Mouse (Mus musculus) kidney, postnatal 25 days (tissue): Measurements from ENCODE around the gene Il15.
A peak's percentile ranks its signal among the peaks of the same experiment; 100 is the strongest.

Experiments
- DNase-seq, 2 experiments: peaks; one replicate each; pipeline ENCODE4 v3.0.0; 2021; ENCODE audit warnings: mixed read lengths in 2 of 2

Il15 gene

GRCm38 (mm10) chr8:82402686-82403330, at the start of gene Il15:
Il15 (minus strand) TSS chr8:82403222.
- peak; percentile 92 to 96 for DNase-seq

DNA sequence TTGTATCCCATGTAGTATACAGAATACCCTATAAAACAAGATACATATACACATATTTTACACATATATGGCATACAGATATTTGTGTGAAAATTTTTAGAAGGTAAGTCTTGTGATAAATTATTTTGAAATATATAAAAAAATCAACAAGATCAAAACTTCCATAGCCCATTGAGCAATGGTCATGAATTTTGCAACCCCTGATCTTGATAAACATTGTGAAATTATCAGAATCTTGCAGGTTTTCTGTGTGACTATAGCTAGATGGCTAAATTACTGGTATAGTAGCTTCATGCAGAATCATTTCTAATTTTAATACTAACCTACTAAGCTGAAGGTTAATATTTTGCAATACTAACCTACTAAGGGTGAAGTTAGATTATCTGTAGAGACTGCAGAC, 41.9 kb upstream of the Il15 start:
- no peak for DNase-seq

DNA sequence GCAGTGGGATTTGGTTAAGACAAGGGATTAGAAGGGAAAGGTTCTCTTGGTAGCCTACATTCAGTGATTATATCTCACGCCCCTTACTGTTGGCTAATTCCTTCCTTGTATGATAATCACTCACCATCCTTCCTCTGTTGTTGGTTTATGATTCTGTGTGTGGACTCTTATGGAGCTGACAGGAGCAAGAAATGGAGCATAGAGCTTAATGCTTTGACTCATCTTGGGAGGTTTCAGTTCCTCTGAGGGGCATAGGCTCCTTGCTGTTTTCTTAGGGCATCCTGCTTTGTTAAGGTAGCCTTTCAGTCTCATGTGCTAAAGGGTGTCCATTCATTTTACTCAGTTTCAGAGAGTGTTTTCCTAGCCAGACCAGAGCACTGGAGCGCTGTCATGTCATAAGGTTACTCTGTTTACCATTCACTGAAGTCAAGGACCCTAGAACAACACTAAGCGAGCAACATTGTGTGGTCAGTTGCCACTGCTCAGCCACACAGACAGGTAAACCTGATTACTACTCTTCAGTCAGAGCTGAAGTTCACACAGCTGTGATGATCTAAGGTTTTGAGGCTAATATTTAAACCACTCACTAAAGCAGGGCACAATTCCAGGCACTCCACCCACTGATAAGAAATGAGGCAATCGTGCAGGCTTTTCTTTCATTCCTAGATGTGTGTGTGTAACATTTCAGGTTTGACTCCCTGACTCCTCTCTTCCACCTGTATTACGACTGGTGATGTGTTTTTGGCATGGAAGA, 13.7 kb upstream of the Il15 start:
- peak in 1 of 2 experiments; percentile 32 for DNase-seq

DNA sequence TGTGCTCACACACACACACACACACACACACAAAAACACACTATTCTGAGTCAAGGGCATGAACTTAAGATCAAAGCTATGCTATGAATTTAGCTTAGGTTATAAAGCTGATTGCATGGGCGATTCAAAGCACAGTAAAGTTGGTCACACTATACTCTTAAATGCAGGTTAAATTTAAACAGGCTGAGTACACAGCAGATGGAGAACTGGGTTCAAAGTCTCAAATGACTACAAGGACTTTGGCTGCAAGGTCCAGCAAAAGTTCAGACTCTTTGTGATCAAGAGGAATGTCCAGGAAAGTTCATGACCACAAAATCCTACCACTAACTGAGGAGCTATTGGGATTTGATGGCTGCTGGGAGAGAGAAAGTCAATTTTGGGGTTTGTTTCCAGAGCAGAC, 12.5 kb upstream of the Il15 start:
- DNase-seq: peak in 1 of 2 experiments; percentile 44

DNA sequence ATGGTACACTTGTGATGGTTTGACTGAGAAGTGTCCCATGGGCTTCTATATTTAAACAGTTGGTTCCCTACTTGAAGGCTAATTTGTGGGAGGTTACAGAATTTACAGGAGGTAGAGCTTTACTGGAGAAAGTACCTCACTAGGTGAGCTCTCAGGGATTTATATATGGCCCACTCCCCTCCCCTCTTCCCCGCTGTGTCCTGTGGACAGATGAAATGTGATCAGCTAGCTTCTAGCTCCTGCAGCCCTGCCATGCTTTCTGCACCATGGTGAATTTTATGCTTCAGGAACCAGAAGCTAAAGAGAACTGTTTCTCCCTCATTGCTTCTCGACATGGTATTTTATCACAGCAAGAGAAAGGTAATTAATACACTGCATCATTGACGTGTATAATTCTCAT, 7.1 kb upstream of the Il15 start:
- no peak for DNase-seq

GRCm38 (mm10) chr8:82407060-82407459, 4.0 kb upstream of the Il15 start:
- DNase-seq: no peak

- no peak for DNase-seq
Observed at GRCm38 (mm10) chr8:82404068-82404467, 1.0 kb upstream of the Il15 start.

DNA sequence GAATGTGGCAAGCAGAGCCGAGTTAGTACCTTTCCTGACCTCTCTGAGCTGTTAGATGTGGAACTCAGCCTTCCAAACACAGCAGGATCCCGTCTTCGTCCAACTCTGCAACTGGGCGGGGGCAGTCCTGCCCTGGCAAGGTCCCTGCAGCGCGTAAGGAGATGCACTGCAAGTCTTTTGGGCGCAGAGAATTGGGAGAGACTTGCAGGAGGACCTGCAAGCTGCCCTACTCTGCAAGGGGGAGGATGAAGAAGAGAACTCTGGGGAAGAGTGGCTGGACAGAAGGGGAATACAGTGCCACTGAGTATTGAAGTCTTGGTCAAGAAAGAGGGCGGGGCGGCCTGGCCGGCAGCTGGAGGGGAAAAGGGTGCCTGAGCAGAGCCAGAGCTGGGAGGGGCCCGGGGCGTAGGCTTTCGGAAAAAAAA, 749 bp downstream of the Il15 start:
- DNase-seq: peak; percentile 77 to 87

GRCm38 (mm10) chr8:82401490-82401889, 1.5 kb downstream of the Il15 start:
- DNase-seq: peak; percentile 24 to 42

DNA sequence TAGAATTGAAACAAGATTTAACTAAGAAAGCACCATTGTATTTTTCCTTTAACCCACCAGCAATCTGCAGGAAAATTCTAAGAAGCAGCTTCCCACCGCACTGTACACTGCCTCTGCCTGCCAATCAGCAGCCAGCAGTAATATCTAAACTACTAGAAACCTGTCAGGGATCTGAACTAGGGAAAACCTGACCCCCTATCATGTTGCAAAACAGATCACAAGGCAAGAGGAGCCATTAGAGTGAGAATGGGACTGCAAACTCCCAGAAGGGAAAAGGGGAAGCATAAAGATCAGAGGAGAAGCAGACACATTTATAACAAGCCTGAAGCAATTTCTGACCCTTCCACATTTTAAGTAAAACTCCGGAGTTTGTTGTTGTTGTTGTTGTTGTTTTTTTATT, 2.0 kb downstream of the Il15 start:
- DNase-seq: peak in 1 of 2 experiments; percentile 36

GRCm38 (mm10) chr8:82400376-82400775, 2.6 kb downstream of the Il15 start:
- no peak for DNase-seq

- DNase-seq: no peak
Observed at GRCm38 (mm10) chr8:82398546-82398945, 4.5 kb downstream of the Il15 start.

DNA sequence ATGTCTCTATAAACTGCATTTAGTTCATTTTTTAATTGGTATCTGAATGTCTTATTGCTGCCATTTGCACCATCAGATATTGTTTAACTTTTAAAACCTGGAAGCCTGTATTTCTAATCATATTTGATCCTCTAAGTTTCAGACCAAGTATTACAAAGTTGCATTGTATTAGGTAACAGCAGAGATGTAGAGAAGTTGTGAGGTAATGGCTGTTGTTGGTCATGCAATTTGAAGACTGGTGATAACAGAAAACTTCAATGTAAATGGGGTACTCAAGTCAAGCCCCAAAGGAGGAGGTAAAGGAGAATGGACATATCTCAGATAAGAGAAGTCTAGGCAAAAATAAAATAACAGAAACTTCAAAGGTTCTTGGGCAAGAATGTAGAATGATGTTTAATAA, 11.8 kb downstream of the Il15 start:
- DNase-seq: no peak

DNA sequence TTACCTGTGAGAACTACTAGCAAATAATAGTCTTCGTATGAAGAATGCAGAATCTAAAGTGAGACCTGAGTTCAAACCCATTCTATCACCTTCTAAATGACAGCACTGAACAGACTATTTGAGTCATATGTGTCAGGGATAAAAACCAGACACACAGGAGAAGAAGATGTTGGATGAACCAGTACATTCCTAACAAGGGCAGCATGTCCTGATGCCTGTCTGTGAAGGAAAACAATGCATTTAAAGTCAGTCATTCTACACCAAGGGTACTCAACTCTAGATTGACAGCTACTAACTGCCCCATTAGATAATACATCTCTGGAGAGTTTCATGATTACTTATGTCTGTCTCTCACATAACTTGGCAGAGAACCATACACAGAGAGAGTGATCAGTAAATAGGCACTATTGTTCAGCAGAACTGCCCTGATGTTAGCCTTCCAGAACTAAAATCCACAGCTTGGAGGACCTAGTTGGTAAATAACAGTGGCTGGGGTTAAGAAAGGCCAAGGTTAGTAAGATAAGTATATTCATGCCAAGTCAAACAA, 14.6 kb downstream of the Il15 start:
- no peak for DNase-seq

- DNase-seq: no peak
Observed at GRCm38 (mm10) chr8:82387614-82388013, 15.4 kb downstream of the Il15 start.

DNA sequence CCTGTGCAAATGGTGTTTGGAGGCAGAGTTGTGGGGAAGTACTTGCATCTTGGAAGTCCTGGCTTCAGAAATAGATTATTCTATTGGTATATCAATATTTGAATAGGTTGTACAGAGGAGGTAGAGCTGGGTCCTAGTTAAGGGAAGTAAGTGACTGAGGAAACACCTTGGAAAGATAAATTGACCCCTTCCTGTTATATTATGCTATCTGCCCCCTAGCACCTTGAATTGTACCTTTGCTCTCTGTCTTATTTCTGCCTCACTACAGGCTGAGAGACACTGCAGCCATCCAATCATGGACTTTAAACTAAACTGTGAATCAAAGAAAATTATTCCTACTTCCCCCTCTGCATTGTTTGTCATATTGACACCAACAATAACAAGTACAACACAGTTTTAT, 17.2 kb downstream of the Il15 start:
- no peak for DNase-seq

DNA sequence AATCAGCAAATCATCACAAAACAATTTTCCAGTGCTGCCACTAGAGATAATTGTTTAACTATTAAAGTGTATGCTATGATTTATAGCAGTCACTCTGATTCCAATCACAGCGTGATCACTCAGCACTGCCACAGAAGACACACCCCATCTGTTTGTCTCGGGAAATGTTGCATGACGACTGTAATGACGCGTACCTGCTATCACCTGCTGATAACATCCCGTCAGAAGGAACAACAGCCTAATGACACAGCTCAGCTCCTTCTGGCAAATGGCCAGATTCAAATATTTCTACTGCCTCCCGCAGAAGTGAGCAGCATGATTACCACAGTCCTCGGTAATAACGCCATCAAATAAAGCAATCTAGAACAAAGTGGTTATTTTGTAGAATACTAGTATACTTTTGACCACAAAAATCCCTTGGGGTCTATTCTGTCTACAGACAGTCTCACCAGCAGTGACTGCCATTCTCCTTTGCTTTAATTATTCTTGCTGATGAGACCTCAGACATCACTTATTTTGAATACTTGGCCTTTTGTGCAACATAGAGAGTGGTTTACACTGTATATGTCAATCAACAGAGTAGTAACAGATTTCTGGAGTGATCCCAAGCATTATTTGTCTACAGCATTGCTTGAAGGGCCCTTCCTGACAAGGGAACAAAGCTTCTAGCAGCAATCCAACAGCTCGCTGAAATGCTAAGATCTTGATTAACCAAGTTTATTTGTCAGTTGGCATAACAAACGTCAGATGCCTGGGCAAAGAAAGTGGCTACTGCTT, 18.4 kb downstream of the Il15 start:
- DNase-seq: no peak

GRCm38 (mm10) chr8:82383346-82383745, 19.7 kb downstream of the Il15 start:
- DNase-seq: no peak

GRCm38 (mm10) chr8:82382316-82382715, 20.7 kb downstream of the Il15 start:
- no peak for DNase-seq

GRCm38 (mm10) chr8:82374470-82374869, 28.6 kb downstream of the Il15 start:
- no peak for DNase-seq

GRCm38 (mm10) chr8:82372846-82373245, 30.2 kb downstream of the Il15 start:
- no peak for DNase-seq

GRCm38 (mm10) chr8:82370657-82371056, 32.4 kb downstream of the Il15 start:
- no peak for DNase-seq

DNA sequence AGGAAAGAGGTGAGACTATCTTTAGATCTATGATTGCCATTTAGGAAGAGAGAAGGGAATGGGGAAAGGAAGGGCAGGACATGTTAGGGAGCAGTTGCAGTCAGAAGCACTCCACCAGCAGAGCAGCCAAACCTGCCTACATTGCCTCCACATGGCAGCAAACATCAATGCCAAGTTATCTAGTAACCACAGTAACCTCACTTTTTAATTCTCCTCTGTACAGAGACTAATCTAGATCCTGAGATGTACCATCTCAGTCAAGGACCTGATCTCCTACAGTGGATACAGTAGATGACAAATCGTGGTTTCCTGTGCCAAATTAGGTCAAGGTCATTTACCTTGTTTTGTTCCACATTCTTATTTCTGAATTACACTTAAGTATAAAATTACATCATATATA, 42.0 kb downstream of the Il15 start:
- DNase-seq: no peak
